Comparison of ENCODE assay signal across 10 mouse cellular contexts in the genomic region with DNA sequence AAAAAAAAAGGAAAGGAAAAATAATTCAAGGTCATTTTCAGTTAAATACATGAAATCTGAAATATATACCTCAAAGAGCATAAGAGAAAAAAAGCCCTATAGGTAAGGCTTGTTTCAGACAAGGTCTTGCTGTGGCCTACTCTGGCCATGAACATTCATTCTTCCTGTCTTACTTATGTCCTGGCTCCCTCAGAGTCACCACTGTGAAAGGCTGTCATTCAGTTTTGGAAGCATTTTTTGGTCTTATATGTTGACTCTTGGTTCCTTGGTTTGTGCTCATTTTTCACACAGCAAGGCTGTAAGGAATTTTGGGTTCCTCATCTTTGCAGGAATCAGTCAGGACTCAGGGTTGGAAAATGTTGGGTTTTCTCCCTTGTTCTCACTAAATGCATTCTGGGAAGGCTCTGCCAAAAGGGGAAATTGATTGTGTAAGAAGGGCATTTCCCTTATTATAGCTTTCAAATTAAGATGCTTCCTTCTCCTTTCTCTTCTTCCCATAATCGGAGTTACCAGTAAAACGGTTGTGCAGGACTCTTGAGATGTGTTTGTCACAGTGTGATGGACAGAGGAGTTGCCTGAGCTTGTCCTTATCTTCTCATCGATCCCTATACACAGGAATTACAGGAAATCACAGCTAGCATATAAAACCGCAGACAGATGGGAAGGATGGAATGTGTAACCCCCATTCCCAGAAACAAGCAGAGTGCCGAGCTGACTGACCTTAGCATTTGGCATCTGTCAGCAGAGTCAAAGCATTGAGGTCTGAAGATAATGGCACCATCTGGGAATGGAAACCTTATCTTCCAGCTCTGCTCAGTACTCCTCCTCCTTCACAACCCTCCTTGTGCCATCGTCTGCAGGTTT. TPM values are rescaled to one million over a fixed set of nuclear protein-coding genes. Genes with fewer than 3 reads are reported as not detected.
DNase-seq lines count a peak whose midpoint lies in the region; ATAC-seq and TF ChIP-seq lines count a peak whose summit lies in the region.
"Had no signal": no experiment of that assay in that cellular context is flagged by ENCODE, and none has a peak within 500 bp of the region (broad histone marks: within the 10 kb centered on the region; RNA-seq: fewer than 3 reads in every experiment).

No protein-coding gene starts in this region.

- 58% methylated on average over 6 of the region's 6 CpGs for WGBS in forebrain, embryonic 12.5 days
- 49% methylated on average over 6 of the region's 6 CpGs for WGBS in forebrain, postnatal 0 days
- 43% methylated on average over 6 of the region's 6 CpGs for WGBS in stomach, embryonic 14.5 days
- 44% methylated on average over 6 of the region's 6 CpGs for WGBS in stomach, postnatal 0 days
- WGBS in liver, embryonic 12.5 days (ENCODE audit: insufficient replicate concordance): 7% methylated on average over 6 of the region's 6 CpGs

- DNase-seq in forebrain, postnatal 0 days: no peak
- no peak for DNase-seq in stomach, postnatal 0 days (ENCODE audit: low spot score)
- DNase-seq in splenic B cell, adult 2 months (ENCODE audit: low read depth, low spot score): peak; percentile 22
- no peak for DNase-seq in adrenal gland, adult 2 months
- DNase-seq in right cerebral cortex, postnatal 10 days (ENCODE audit: low spot score in 2 of 2): no peak
- DNase-seq: adrenal gland, postnatal 36 days; right cerebral cortex, postnatal 14 days had no signal

- peaks cover 40% of the 10 kb centered on the region for H3K4me1 ChIP-seq in forebrain, embryonic 12.5 days
- 0 out of 2 replicates have a peak, but pooled peaks cover 7% of the 10 kb centered on the region for H3K4me1 ChIP-seq in forebrain, postnatal 0 days (ENCODE audit: insufficient read depth)
- H3K4me1 ChIP-seq in stomach, embryonic 14.5 days (ENCODE audit: control insufficient read depth, insufficient read depth, low read length): peaks cover 34% of the 10 kb centered on the region
- H3K4me1 ChIP-seq in stomach, postnatal 0 days (replicated peaks; ENCODE audit: control insufficient read depth, insufficient read depth): peaks cover 3% of the 10 kb centered on the region; the same call in 1 of the 2 replicates
- peaks cover 92% of the 10 kb centered on the region for H3K4me1 ChIP-seq in liver, embryonic 12.5 days

- peak overlapping the region; percentile 38 for H3K27ac ChIP-seq in forebrain, embryonic 12.5 days
- H3K27ac ChIP-seq in forebrain, postnatal 0 days (ENCODE audit: low read depth, low read length): no peak overlapping the region
- H3K27ac ChIP-seq in stomach, embryonic 14.5 days (ENCODE audit: low read length): no peak overlapping the region
- no peak overlapping the region for H3K27ac ChIP-seq in stomach, postnatal 0 days (replicated peaks)
- H3K27ac ChIP-seq in liver, embryonic 12.5 days: peak overlapping the region; percentile 71

- H3K27me3 ChIP-seq in forebrain, embryonic 12.5 days: no peaks in the 10 kb centered on the region
- no peaks in the 10 kb centered on the region for H3K27me3 ChIP-seq in forebrain, postnatal 0 days (ENCODE audit: insufficient read depth, low read length)
- H3K27me3 ChIP-seq in stomach, embryonic 14.5 days (ENCODE audit: control insufficient read depth, insufficient read depth, low read length): no peaks in the 10 kb centered on the region
- no peaks in the 10 kb centered on the region for H3K27me3 ChIP-seq in stomach, postnatal 0 days (ENCODE audit: control insufficient read depth, insufficient read depth, low read length)
- H3K27me3 ChIP-seq in liver, embryonic 12.5 days (replicated peaks): no peaks in the 10 kb centered on the region
- H3K27me3 ChIP-seq in splenic B cell, adult 2 months (ENCODE audit: control insufficient read depth, insufficient read depth, low read length, poor library complexity, severe bottlenecking): no peaks in the 10 kb centered on the region

- H3K9ac ChIP-seq in forebrain, embryonic 12.5 days: no peak overlapping the region
- no peak overlapping the region for H3K9ac ChIP-seq in forebrain, postnatal 0 days
- H3K9ac ChIP-seq in stomach, embryonic 14.5 days (replicated peaks; ENCODE audit: low read depth, low read length): no peak overlapping the region
- no peak overlapping the region for H3K9ac ChIP-seq in stomach, postnatal 0 days (ENCODE audit: low read length)
- no peak overlapping the region for H3K9ac ChIP-seq in liver, embryonic 12.5 days

- no peak overlapping the region for H3K4me3 ChIP-seq in forebrain, embryonic 12.5 days (replicated peaks)
- H3K4me3 ChIP-seq in forebrain, postnatal 0 days (ENCODE audit: low read depth, low read length): no peak overlapping the region
- no peak overlapping the region for H3K4me3 ChIP-seq in stomach, embryonic 14.5 days (ENCODE audit: low read depth, low read length)
- H3K4me3 ChIP-seq in stomach, postnatal 0 days (ENCODE audit: low read depth, low read length): no peak overlapping the region
- peak overlapping the region; percentile 10; the same call in 1 of the 2 replicates for H3K4me3 ChIP-seq in liver, embryonic 12.5 days

- no peak for TF ChIP-seq CTCF in forebrain, postnatal 0 days (IDR thresholded peaks at IDR 0.05; ENCODE audit: low read depth)
- TF ChIP-seq CTCF in stomach, postnatal 0 days (IDR thresholded peaks at IDR 0.05; ENCODE audit: low read depth): no peak

- H3K9me3 ChIP-seq in forebrain, embryonic 12.5 days: no peaks in the 10 kb centered on the region
- no peaks in the 10 kb centered on the region for H3K9me3 ChIP-seq in forebrain, postnatal 0 days (ENCODE audit: low read length)
- H3K9me3 ChIP-seq in stomach, embryonic 14.5 days (ENCODE audit: control insufficient read depth, low read depth, low read length): no peaks in the 10 kb centered on the region
- H3K9me3 ChIP-seq in stomach, postnatal 0 days (ENCODE audit: control insufficient read depth, low read length): no peaks in the 10 kb centered on the region
- no peaks in the 10 kb centered on the region for H3K9me3 ChIP-seq in liver, embryonic 12.5 days (replicated peaks)

- ATAC-seq in forebrain, embryonic 12.5 days (ENCODE audit: low FRiP score): no peak
- no peak for ATAC-seq in forebrain, postnatal 0 days
- 0 out of 2 replicates have a peak, but pooled peaks have one; percentile 37 for ATAC-seq in stomach, embryonic 14.5 days (ENCODE audit: insufficient number of reproducible peaks, insufficient read depth, low FRiP score, low read depth)
- no peak for ATAC-seq in stomach, postnatal 0 days (ENCODE audit: low FRiP score, low TSS enrichment)
- ATAC-seq in liver, embryonic 12.5 days: peak; percentile 64; the same call in 1 of the 2 replicates

- H3K4me2 ChIP-seq in forebrain, embryonic 12.5 days: no peak overlapping the region
- no peak overlapping the region for H3K4me2 ChIP-seq in forebrain, postnatal 0 days (ENCODE audit: low read depth)
- no peak overlapping the region for H3K4me2 ChIP-seq in stomach, embryonic 14.5 days (replicated peaks; ENCODE audit: low read depth, low read length)
- H3K4me2 ChIP-seq in stomach, postnatal 0 days (replicated peaks; ENCODE audit: low read depth): no peak overlapping the region
- H3K4me2 ChIP-seq in liver, embryonic 12.5 days: peak overlapping the region; percentile 46

- H3K36me3 ChIP-seq in forebrain, embryonic 12.5 days (replicated peaks): no peaks in the 10 kb centered on the region
- no peaks in the 10 kb centered on the region for H3K36me3 ChIP-seq in forebrain, postnatal 0 days (ENCODE audit: insufficient read depth)
- H3K36me3 ChIP-seq in stomach, embryonic 14.5 days (ENCODE audit: control insufficient read depth, insufficient read depth, low read length): no peaks in the 10 kb centered on the region
- H3K36me3 ChIP-seq in stomach, postnatal 0 days (ENCODE audit: control insufficient read depth, insufficient read depth, low read length): no peaks in the 10 kb centered on the region
- H3K36me3 ChIP-seq in liver, embryonic 12.5 days: no peaks in the 10 kb centered on the region
- H3K36me3 ChIP-seq in splenic B cell, adult 2 months (ENCODE audit: control insufficient read depth, insufficient read depth, low read length, poor library complexity, severe bottlenecking): no peaks in the 10 kb centered on the region; the same call in 1 of the 2 replicates

- no peak for TF ChIP-seq EP300 in stomach, postnatal 0 days (optimal IDR thresholded peaks at IDR 0.05)

RNA-seq across cellular contexts. Expression of a gene that starts 21.6 kb away (rescaled TPM):
- polyA plus RNA-seq in forebrain, embryonic 12.5 days (2016; fragmentation: Nextera tagmentation; extraction: Ambion mirVana): 19.5 and 21.2 TPM in 2 replicates
- total RNA-seq in forebrain, postnatal 0 days (2014; rRNA removed): 12.5 and 15.3 TPM in 2 replicates
- polyA plus RNA-seq in forebrain, postnatal 0 days (2015; fragmentation: Nextera tagmentation; extraction: Ambion mirVana): 6.8 and 8.0 TPM in 2 replicates
- 20.8 and 22.6 TPM in 2 replicates for polyA plus RNA-seq in stomach, embryonic 14.5 days (2014; fragmentation: Nextera tagmentation; extraction: Ambion mirVana)
- 12.3 and 12.9 TPM in 2 replicates for polyA plus RNA-seq in stomach, postnatal 0 days (2015; fragmentation: Nextera tagmentation; extraction: Ambion mirVana)
- polyA plus RNA-seq in liver, embryonic 12.5 days (2016; fragmentation: Nextera tagmentation; extraction: Ambion mirVana): 15.0 and 15.9 TPM in 2 replicates
- 10 to 100 TPM; 50.4 to 57.8 TPM for total RNA-seq in adrenal gland, adult 2 months (2021)
- polyA plus RNA-seq in adrenal gland, adult 2 months (2012; rRNA removed): 61.5 and 62.6 TPM in 2 replicates

RNA-seq across cellular contexts. Expression of a gene that starts 51.4 kb away (rescaled TPM):
- polyA plus RNA-seq in forebrain, embryonic 12.5 days (2016; fragmentation: Nextera tagmentation; extraction: Ambion mirVana): 6.2 and 7.8 TPM in 2 replicates
- 19.1 and 23.5 TPM in 2 replicates for total RNA-seq in forebrain, postnatal 0 days (2014; rRNA removed)
- 1.6 and 2.3 TPM in 2 replicates for polyA plus RNA-seq in forebrain, postnatal 0 days (2015; fragmentation: Nextera tagmentation; extraction: Ambion mirVana)
- polyA plus RNA-seq in stomach, embryonic 14.5 days (2014; fragmentation: Nextera tagmentation; extraction: Ambion mirVana): 0.25 and 0.26 TPM in 2 replicates
- polyA plus RNA-seq in stomach, postnatal 0 days (2015; fragmentation: Nextera tagmentation; extraction: Ambion mirVana): 0.06 and 0.07 TPM in 2 replicates
- polyA plus RNA-seq in liver, embryonic 12.5 days (2016; fragmentation: Nextera tagmentation; extraction: Ambion mirVana): not detected in 2 replicates
- total RNA-seq in adrenal gland, adult 2 months (2021): under 1 TPM in 1 of 2 experiments, not detected in 1; 0.07 TPM
- polyA plus RNA-seq in adrenal gland, adult 2 months (2012; rRNA removed): not detected in 2 replicates
- total RNA-seq: adrenal gland, postnatal 36 days had no signal

Comparison
In these comparisons a context has a peak if more than half of its experiments do, and no peak if none do; other contexts are left out.
1. ATAC-seq: peak in stomach, embryonic 14.5 days (single experiment) and liver, embryonic 12.5 days (single experiment); none in forebrain, embryonic 12.5 days (single experiment), forebrain, postnatal 0 days (single experiment) and stomach, postnatal 0 days (single experiment).
2. H3K27ac ChIP-seq: peak in forebrain, embryonic 12.5 days (single experiment) and liver, embryonic 12.5 days (single experiment); none in forebrain, postnatal 0 days (single experiment), stomach, embryonic 14.5 days (single experiment) and stomach, postnatal 0 days (single experiment).